Mouse (Mus musculus): Measurements from ENCODE around the gene Metap1d. TPM values are rescaled to one million over a fixed set of nuclear protein-coding genes. Genes with fewer than 3 reads are reported as not detected.

Metap1d gene
- total RNA-seq, 4 experiments from 2014 or later, result 38.4 to 44.4 (median 40.9) TPM

- DNase-seq (ENCODE audit: low spot score), result no peak
Observed at GRCm38 (mm10) chr2:71475311-71475710, 22.2 kb downstream of the Metap1d start.

GRCm38 (mm10) chr2:71475760-71476159 is 22.7 kb downstream of the Metap1d start:
- no peak for DNase-seq (ENCODE audit: low spot score)

GRCm38 (mm10) chr2:71477787-71478186 is 24.7 kb downstream of the Metap1d start:
- no peak for DNase-seq (ENCODE audit: low spot score)

GRCm38 (mm10) chr2:71479917-71480316 is 26.8 kb downstream of the Metap1d start:
- DNase-seq (ENCODE audit: low spot score), result no peak

- DNase-seq (ENCODE audit: low spot score), result no peak
Observed at GRCm38 (mm10) chr2:71481825-71482224, 28.7 kb downstream of the Metap1d start.

GRCm38 (mm10) chr2:71483046-71483716 is 30.1 kb downstream of the Metap1d start:
- DNase-seq (ENCODE audit: low spot score), result no peak

- DNase-seq (ENCODE audit: low spot score), result no peak
Observed at GRCm38 (mm10) chr2:71483717-71484066, 30.6 kb downstream of the Metap1d start.

- no peak for DNase-seq (ENCODE audit: low spot score)
Observed at GRCm38 (mm10) chr2:71491295-71491694, 38.2 kb downstream of the Metap1d start.

GRCm38 (mm10) chr2:71493161-71493683 is 40.1 kb downstream of the Metap1d start:
- no peak for DNase-seq (ENCODE audit: low spot score)

GRCm38 (mm10) chr2:71494503-71494902 is 41.4 kb downstream of the Metap1d start:
- DNase-seq (ENCODE audit: low spot score), result no peak

GRCm38 (mm10) chr2:71494971-71495370 is 41.9 kb downstream of the Metap1d start:
- no peak for DNase-seq (ENCODE audit: low spot score)

- no peak for DNase-seq (ENCODE audit: low spot score)
Observed at GRCm38 (mm10) chr2:71497175-71497574, 44.1 kb downstream of the Metap1d start.

GRCm38 (mm10) chr2:71499276-71500230 is 46.5 kb downstream of the Metap1d start:
- peak; percentile 7 for DNase-seq (ENCODE audit: low spot score)

- no peak for DNase-seq (ENCODE audit: low spot score)
Observed at GRCm38 (mm10) chr2:71504852-71505251, 51.8 kb downstream of the Metap1d start.

- no peak for DNase-seq (ENCODE audit: low spot score)
Observed at GRCm38 (mm10) chr2:71511209-71511608, 58.1 kb downstream of the Metap1d start.

- DNase-seq (ENCODE audit: low spot score), result no peak
Observed at GRCm38 (mm10) chr2:71512326-71512725, 59.2 kb downstream of the Metap1d start.

GRCm38 (mm10) chr2:71516995-71517394 is 63.9 kb downstream of the Metap1d start:
- no peak for DNase-seq (ENCODE audit: low spot score)

- DNase-seq (ENCODE audit: low spot score), result no peak
Observed at GRCm38 (mm10) chr2:71517466-71518099, 64.5 kb downstream of the Metap1d start.

- no peak for DNase-seq (ENCODE audit: low spot score)
Observed at GRCm38 (mm10) chr2:71522871-71523270, 69.8 kb downstream of the Metap1d start.

- no peak for DNase-seq (ENCODE audit: low spot score)
Observed at GRCm38 (mm10) chr2:71523431-71523830, 70.4 kb downstream of the Metap1d start.

- no peak for DNase-seq (ENCODE audit: low spot score)
Observed at GRCm38 (mm10) chr2:71524763-71525162, 71.7 kb downstream of the Metap1d start.

Data from heart, adult 8-10 months (tissue).